Comparison of ENCODE assay signal across 9 mouse cellular contexts in genomic region chr8:70104506-70104905, GRCm38 (mm10). TPM values are rescaled to one million over a fixed set of nuclear protein-coding genes. Genes with fewer than 3 reads are reported as not detected.
DNase-seq lines count a peak whose midpoint lies in the region; ATAC-seq and TF ChIP-seq lines count a peak whose summit lies in the region.
"Had no signal": no experiment of that assay in that cellular context is flagged by ENCODE, and none has a peak within 500 bp of the region (broad histone marks: within the 10 kb centered on the region; RNA-seq: fewer than 3 reads in every experiment).

No protein-coding gene starts in this region.

- H3K36me3 ChIP-seq in forebrain, embryonic 16.5 days (ENCODE audit: control insufficient read depth, insufficient read depth): peaks cover 66% of the 10 kb centered on the region
- no peaks in the 10 kb centered on the region for H3K36me3 ChIP-seq in liver, adult 2 months (ENCODE audit: control insufficient read depth, insufficient read depth, low read length)
- peaks cover 76% of the 10 kb centered on the region for H3K36me3 ChIP-seq in neural tube, embryonic 14.5 days (ENCODE audit: control insufficient read depth, insufficient read depth, low read length)
- H3K36me3 ChIP-seq: liver, embryonic 15.5 days had no signal

- 21% methylated on average over 6 of the region's 6 CpGs for WGBS in forebrain, embryonic 16.5 days
- 10% methylated on average over 6 of the region's 6 CpGs for WGBS in liver, adult 2 months
- 14% methylated on average over 6 of the region's 6 CpGs for WGBS in neural tube, embryonic 14.5 days

- H3K9me3 ChIP-seq in forebrain, embryonic 16.5 days (ENCODE audit: control insufficient read depth, low read length): no peaks in the 10 kb centered on the region
- H3K9me3 ChIP-seq in neural tube, embryonic 14.5 days (ENCODE audit: control insufficient read depth, low read length): no peaks in the 10 kb centered on the region
- H3K9me3 ChIP-seq: liver, embryonic 15.5 days had no signal

- H3K79me2 ChIP-seq in liver, adult 2 months (ENCODE audit: control insufficient read depth, insufficient read depth, low read length): no peaks in the 10 kb centered on the region

- H3K9ac ChIP-seq in forebrain, embryonic 16.5 days (replicated peaks; ENCODE audit: low read depth, low read length): no peak overlapping the region
- no peak overlapping the region for H3K9ac ChIP-seq in liver, adult 2 months (ENCODE audit: low read depth, low read length)
- no peak overlapping the region for H3K9ac ChIP-seq in neural tube, embryonic 14.5 days (replicated peaks; ENCODE audit: low read depth, low read length)
- H3K9ac ChIP-seq: liver, embryonic 15.5 days had no signal

- H3K4me2 ChIP-seq in forebrain, embryonic 16.5 days (ENCODE audit: low read length): no peak overlapping the region
- H3K4me2 ChIP-seq in neural tube, embryonic 14.5 days (ENCODE audit: low read depth, low read length): no peak overlapping the region
- H3K4me2 ChIP-seq: liver, embryonic 15.5 days had no signal

- peaks cover 22% of the 10 kb centered on the region for H3K4me1 ChIP-seq in forebrain, embryonic 16.5 days (replicated peaks; ENCODE audit: control insufficient read depth, insufficient read depth, low read length)
- H3K4me1 ChIP-seq in liver, adult 2 months (ENCODE audit: control insufficient read depth, insufficient read depth, low read length): no peaks in the 10 kb centered on the region
- no peaks in the 10 kb centered on the region for H3K4me1 ChIP-seq in neural tube, embryonic 14.5 days (ENCODE audit: control insufficient read depth, insufficient read depth, low read length)
- H3K4me1 ChIP-seq: liver, embryonic 15.5 days had no signal

- H3K27ac ChIP-seq in forebrain, embryonic 16.5 days (ENCODE audit: low read length): no peak overlapping the region
- H3K27ac ChIP-seq in liver, adult 2 months (replicated peaks; ENCODE audit: insufficient read depth, low read depth, low read length): no peak overlapping the region
- no peak overlapping the region for H3K27ac ChIP-seq in neural tube, embryonic 14.5 days (ENCODE audit: low read depth, low read length)
- H3K27ac ChIP-seq: liver, embryonic 15.5 days had no signal

- no peak for TF ChIP-seq POLR2A in liver, adult 2 months (IDR thresholded peaks at IDR 0.05; ENCODE audit: extremely low read depth, insufficient read depth, low read length)

- peak; percentile 29 for ATAC-seq in forebrain, embryonic 16.5 days
- ATAC-seq in neural tube, embryonic 14.5 days (ENCODE audit: low read depth): peak; percentile 67; the same call in 1 of the 2 replicates

- peak; percentile 45 for DNase-seq in cerebellum, adult 8-10 months
- DNase-seq in cerebellum, adult 11 months: no peak
- DNase-seq in urinary bladder, postnatal 14 days (ENCODE audit: low spot score): peak; percentile 16
- no peak for DNase-seq in urinary bladder, postnatal 4 days (ENCODE audit: low spot score in 2 of 2)
- peak; percentile 43 for DNase-seq in liver, adult 2 months (ENCODE audit: extremely low read depth, low read depth, low spot score)
- DNase-seq in left cerebral cortex, adult 11 months (ENCODE audit: low spot score): no peak

- no peaks in the 10 kb centered on the region for H3K27me3 ChIP-seq in forebrain, embryonic 16.5 days (replicated peaks; ENCODE audit: control insufficient read depth, insufficient read depth, low read length)
- no peaks in the 10 kb centered on the region for H3K27me3 ChIP-seq in liver, adult 2 months (ENCODE audit: control insufficient read depth, insufficient read depth, low read length)
- no peaks in the 10 kb centered on the region for H3K27me3 ChIP-seq in neural tube, embryonic 14.5 days (ENCODE audit: control insufficient read depth, insufficient read depth, low read length)

- no peak overlapping the region for H3K4me3 ChIP-seq in forebrain, embryonic 16.5 days (replicated peaks; ENCODE audit: low read length)
- H3K4me3 ChIP-seq in liver, adult 2 months (ENCODE audit: insufficient read depth, low read depth, low read length): no peak overlapping the region
- no peak overlapping the region for H3K4me3 ChIP-seq in neural tube, embryonic 14.5 days (ENCODE audit: low read depth, low read length)
- H3K4me3 ChIP-seq: liver, embryonic 15.5 days had no signal

- peak; percentile 94 for TF ChIP-seq CTCF in liver, adult 2 months (IDR thresholded peaks at IDR 0.05; ENCODE audit: low read depth, low read length)

RNA-seq across cellular contexts. Expression of gene Ncan, which starts 16.2 kb away (rescaled TPM):
- 145 and 166 TPM in 2 replicates for polyA plus RNA-seq in forebrain, embryonic 16.5 days (2015; fragmentation: Nextera tagmentation; extraction: Ambion mirVana)
- total RNA-seq in liver, adult 2 months (2014; rRNA removed): under 0.01 TPM in 1 of 2 replicates, not detected in the other
- polyA plus RNA-seq in liver, adult 2 months (2012; rRNA removed): not detected in 2 replicates
- 154 and 176 TPM in 2 replicates for polyA plus RNA-seq in neural tube, embryonic 14.5 days (2014; fragmentation: Nextera tagmentation; extraction: Ambion mirVana)

RNA-seq across cellular contexts. Expression of gene Hapln4, which starts 21.2 kb away (rescaled TPM):
- 0.25 and 0.63 TPM in 2 replicates for polyA plus RNA-seq in forebrain, embryonic 16.5 days (2015; fragmentation: Nextera tagmentation; extraction: Ambion mirVana)
- total RNA-seq in liver, adult 2 months (2014; rRNA removed): 2.2 and 4.2 TPM in 2 replicates
- 4.4 and 8.8 TPM in 2 replicates for polyA plus RNA-seq in liver, adult 2 months (2012; rRNA removed)
- polyA plus RNA-seq in neural tube, embryonic 14.5 days (2014; fragmentation: Nextera tagmentation; extraction: Ambion mirVana): 0.73 and 0.84 TPM in 2 replicates

RNA-seq across cellular contexts. Expression of gene Nr2c2ap, which starts 26.6 kb away (rescaled TPM):
- 44.0 and 44.8 TPM in 2 replicates for polyA plus RNA-seq in forebrain, embryonic 16.5 days (2015; fragmentation: Nextera tagmentation; extraction: Ambion mirVana)
- 3.3 and 4.4 TPM in 2 replicates for total RNA-seq in liver, adult 2 months (2014; rRNA removed)
- polyA plus RNA-seq in liver, adult 2 months (2012; rRNA removed): 15.0 and 16.6 TPM in 2 replicates
- polyA plus RNA-seq in neural tube, embryonic 14.5 days (2014; fragmentation: Nextera tagmentation; extraction: Ambion mirVana): 22.9 and 35.3 TPM in 2 replicates

RNA-seq across cellular contexts. Expression of gene Tm6sf2, which starts 31.8 kb away (rescaled TPM):
- polyA plus RNA-seq in forebrain, embryonic 16.5 days (2015; fragmentation: Nextera tagmentation; extraction: Ambion mirVana): 1.0 and 1.2 TPM in 2 replicates
- total RNA-seq in liver, adult 2 months (2014; rRNA removed): 43.8 and 67.9 TPM in 2 replicates
- 152 and 203 TPM in 2 replicates for polyA plus RNA-seq in liver, adult 2 months (2012; rRNA removed)
- polyA plus RNA-seq in neural tube, embryonic 14.5 days (2014; fragmentation: Nextera tagmentation; extraction: Ambion mirVana): 1.3 and 2.1 TPM in 2 replicates

RNA-seq across cellular contexts. Expression of gene Rfxank, which starts 34.4 kb away (rescaled TPM):
- 10.5 and 14.4 TPM in 2 replicates for polyA plus RNA-seq in forebrain, embryonic 16.5 days (2015; fragmentation: Nextera tagmentation; extraction: Ambion mirVana)
- total RNA-seq in liver, adult 2 months (2014; rRNA removed): 9.4 and 13.6 TPM in 2 replicates
- 16.0 and 27.8 TPM in 2 replicates for polyA plus RNA-seq in liver, adult 2 months (2012; rRNA removed)
- 9.4 and 12.2 TPM in 2 replicates for polyA plus RNA-seq in neural tube, embryonic 14.5 days (2014; fragmentation: Nextera tagmentation; extraction: Ambion mirVana)

Comparison
In these comparisons a context has a peak if more than half of its experiments do, and no peak if none do; other contexts are left out.
1. DNase-seq: peak in cerebellum, adult 8-10 months (single experiment), urinary bladder, postnatal 14 days (single experiment) and liver, adult 2 months (single experiment); none in cerebellum, adult 11 months (single experiment), urinary bladder, postnatal 4 days (0 of 2) and left cerebral cortex, adult 11 months (single experiment).
2. RNA of gene Ncan, which starts 16.2 kb away (polyA plus RNA-seq): 154 to 176 TPM in neural tube, embryonic 14.5 days and 145 to 166 TPM in forebrain, embryonic 16.5 days; not detected in liver, adult 2 months; every median in the first group is over 100 times any median in the second.